Mouse (Mus musculus) liver, embryonic 13.5 days (tissue): ENCODE measurements around the gene Arhgap35. TPM values are rescaled to one million over a fixed set of nuclear protein-coding genes. Genes with fewer than 3 reads are reported as not detected.

Source experiments
- ATAC-seq: fragments of 200-750 bp; cut with Nextera tagmentation; 2 replicates; pipeline ENCODE4 v1.8.0; 2017; ENCODE audit warnings: low read depth, mild to moderate bottlenecking, moderate number of reproducible peaks, moderate library complexity
- DNase-seq: peaks from one replicate; pipeline ENCODE4 v3.0.0; 2022
- H3K27ac ChIP-seq: fragments of 300-500 bp; sonication (generic); 2 replicates; pipeline ENCODE4 v1.5.1; 2015; ENCODE audit warnings: moderate library complexity, mild to moderate bottlenecking, inconsistent platforms
- H3K27me3 ChIP-seq: fragments of 300-500 bp; sonication (generic); 2 replicates; pipeline ENCODE4 v1.6.1; 2015; ENCODE audit warnings: mild to moderate bottlenecking, inconsistent platforms
- H3K36me3 ChIP-seq: fragments of 300-500 bp; sonication (generic); 2 replicates; pipeline ENCODE4 v1.6.1; 2015; ENCODE audit warnings: mild to moderate bottlenecking, inconsistent platforms
- H3K4me1 ChIP-seq: fragments of 300-500 bp; sonication (generic); replicated peaks from 2 replicates; pipeline ENCODE4 v1.6.1; 2015; ENCODE audit warnings: inconsistent platforms
- H3K4me2 ChIP-seq: fragments of 300-500 bp; sonication (generic); 2 replicates; pipeline ENCODE4 v1.6.1; 2015; ENCODE audit warnings: inconsistent platforms, mild to moderate bottlenecking, moderate library complexity
- H3K4me3 ChIP-seq: fragments of 300-500 bp; sonication (generic); replicated peaks from 2 replicates; pipeline ENCODE4 v1.5.1; 2015; ENCODE audit warnings: mild to moderate bottlenecking, inconsistent platforms
- H3K9ac ChIP-seq: fragments of 300-500 bp; sonication (generic); 2 replicates; pipeline ENCODE4 v1.6.1; 2015; ENCODE audit warnings: mild to moderate bottlenecking, inconsistent platforms
- H3K9me3 ChIP-seq: fragments of 300-500 bp; sonication (generic); replicated peaks from 2 replicates; pipeline ENCODE4 v1.6.1; 2016; ENCODE audit warnings: inconsistent platforms
- WGBS: fragments of 180-500 bp; shearing (Covaris S2); methylation state at CpG from one replicate; pipeline ENCODE4 v1.1.7; 2015; ENCODE audit not compliant: insufficient replicate concordance; 5-methylcytosine and 5-hydroxymethylcytosine counted together
- polyA plus RNA-seq: library from polyadenylated mRNA; unstranded; fragments of >200 nt; fragmentation: Nextera tagmentation; extraction: Ambion mirVana; gene quantifications from 2 replicates; pipeline ENCODE4 v1.2.1, GENCODE M21; 2015

Gene Arhgap35
- polyA plus RNA-seq, 1 experiment from 2014 or later: 1.7 TPM

DNA sequence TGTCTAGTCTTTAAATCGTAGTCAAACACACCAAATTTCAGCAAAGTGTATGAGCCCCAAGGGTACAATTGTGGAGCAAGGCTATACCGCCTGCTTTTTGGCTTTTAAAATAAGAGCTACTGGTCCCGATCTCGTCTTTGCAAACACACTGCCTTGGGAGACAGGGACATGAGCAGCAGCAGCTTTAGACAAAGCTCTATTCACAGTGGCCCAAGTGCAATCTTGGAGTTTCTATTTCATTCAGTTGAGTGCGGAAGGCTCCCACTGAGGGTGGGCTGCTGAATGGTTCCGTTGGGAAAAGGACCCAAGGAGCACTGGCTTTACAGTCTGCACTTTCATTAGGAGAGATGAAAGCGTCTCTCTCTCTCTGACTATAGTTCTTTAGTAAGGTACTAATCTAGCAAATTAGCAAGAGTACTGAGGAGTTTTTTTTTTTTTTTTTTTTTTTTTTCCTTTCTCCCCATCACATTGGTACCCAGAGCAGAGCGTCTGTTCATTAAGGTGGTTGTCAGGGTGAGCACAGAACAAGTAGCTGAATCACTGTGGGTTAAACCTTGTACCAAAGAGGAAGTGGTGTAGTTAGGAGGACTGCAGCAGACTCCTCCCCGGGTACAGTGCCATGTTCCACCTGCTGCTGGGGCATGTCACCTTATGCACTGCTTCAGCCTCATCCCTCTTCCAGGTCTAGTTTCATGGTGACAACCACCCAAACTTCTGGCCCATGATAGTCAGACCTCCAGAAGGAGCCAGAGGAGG lies 56.8 kb downstream of the Arhgap35 start:
- no peak overlapping the region for H3K9ac ChIP-seq
- H3K4me1 ChIP-seq: 0 out of 2 replicates have a peak, but pooled peaks cover 3% of the 10 kb centered on the region
- H3K27me3 ChIP-seq: no peaks in the 10 kb centered on the region
- DNase-seq (no peak), ATAC-seq (no peak)
- 67% methylated on average over 9 of the region's 9 CpGs for WGBS
- H3K27ac ChIP-seq: no peak overlapping the region
- H3K9me3 ChIP-seq: no peaks in the 10 kb centered on the region
- no peak overlapping the region for H3K4me3 ChIP-seq
- peaks cover 17% of the 10 kb centered on the region for H3K36me3 ChIP-seq
- no peak overlapping the region for H3K4me2 ChIP-seq

GRCm38 (mm10) chr7:16557251-16557650 lies 57.5 kb downstream of the Arhgap35 start:
- Histone ChIP-seq H3K4me2 (no peak overlapping the region), H3K4me3 (no peak overlapping the region), H3K36me3 (peaks cover 10% of the 10 kb centered on the region), H3K4me1 (0 out of 2 replicates have a peak, but pooled peaks cover 3% of the 10 kb centered on the region), H3K27me3 (no peaks in the 10 kb centered on the region), H3K27ac (no peak overlapping the region), H3K9ac (no peak overlapping the region), H3K9me3 (no peaks in the 10 kb centered on the region)
- DNase-seq: no peak
- no peak for ATAC-seq
- WGBS: 62% methylated on average over 4 of the region's 4 CpGs

DNA sequence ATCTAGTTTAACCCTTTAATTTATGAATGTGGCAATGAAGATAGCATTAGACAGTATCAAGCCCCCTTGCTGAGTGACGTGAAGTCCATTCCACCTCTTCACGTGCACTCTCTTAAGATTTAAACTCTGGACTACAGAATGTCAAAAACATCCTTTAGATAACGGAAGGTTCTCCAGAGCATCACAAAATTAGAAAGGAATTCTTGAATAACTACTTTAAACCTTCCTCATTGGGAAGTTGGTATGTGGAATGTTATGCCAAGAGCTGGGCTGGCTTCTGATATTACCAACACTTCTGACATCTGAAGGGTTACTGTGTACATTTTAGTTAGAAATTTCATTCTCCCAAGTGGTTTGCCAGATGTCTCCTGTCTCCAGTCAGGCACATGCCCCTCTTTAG lies 60.6 kb downstream of the Arhgap35 start:
- no peak overlapping the region for H3K9ac ChIP-seq
- 71% methylated on average over 3 of the region's 3 CpGs for WGBS
- H3K4me2 ChIP-seq: no peak overlapping the region
- ATAC-seq: no peak
- no peak for DNase-seq
- H3K36me3 ChIP-seq: no peaks in the 10 kb centered on the region
- no peak overlapping the region for H3K27ac ChIP-seq
- H3K4me3 ChIP-seq: no peak overlapping the region
- H3K27me3 ChIP-seq: no peaks in the 10 kb centered on the region
- no peaks in the 10 kb centered on the region for H3K9me3 ChIP-seq
- 0 out of 2 replicates have a peak, but pooled peaks cover 3% of the 10 kb centered on the region for H3K4me1 ChIP-seq

- H3K36me3 ChIP-seq: peaks cover 4% of the 10 kb centered on the region; the same call in 1 of the 2 replicates
- 68% methylated on average over 1 of the region's 1 CpGs for WGBS
- H3K27me3 ChIP-seq: no peaks in the 10 kb centered on the region
These were observed 63.2 kb downstream of the Arhgap35 start for GRCm38 (mm10) chr7:16551581-16551980.

GRCm38 (mm10) chr7:16549299-16549698 lies 65.5 kb downstream of the Arhgap35 start:
- H3K36me3 ChIP-seq: peaks cover 13% of the 10 kb centered on the region
- H3K9me3 ChIP-seq: no peaks in the 10 kb centered on the region
- no peak overlapping the region for H3K9ac ChIP-seq
- ATAC-seq: no peak
- 68% methylated on average over 1 of the region's 1 CpGs for WGBS
- no peak overlapping the region for H3K4me2 ChIP-seq
- H3K4me1 ChIP-seq: no peaks in the 10 kb centered on the region
- H3K27ac ChIP-seq: no peak overlapping the region
- H3K4me3 ChIP-seq: no peak overlapping the region
- DNase-seq: no peak
- H3K27me3 ChIP-seq: no peaks in the 10 kb centered on the region

More at GRCm38 (mm10) chr7:16551581-16551980, 63.2 kb downstream of the Arhgap35 start:
- no peak overlapping the region for H3K4me2 ChIP-seq
- 0 out of 2 replicates have a peak, but pooled peaks cover 3% of the 10 kb centered on the region for H3K4me1 ChIP-seq
- no peaks in the 10 kb centered on the region for H3K9me3 ChIP-seq
- no peak overlapping the region for H3K9ac ChIP-seq
- DNase-seq (no peak), ATAC-seq (no peak)
- H3K27ac ChIP-seq: no peak overlapping the region
- no peak overlapping the region for H3K4me3 ChIP-seq

DNA sequence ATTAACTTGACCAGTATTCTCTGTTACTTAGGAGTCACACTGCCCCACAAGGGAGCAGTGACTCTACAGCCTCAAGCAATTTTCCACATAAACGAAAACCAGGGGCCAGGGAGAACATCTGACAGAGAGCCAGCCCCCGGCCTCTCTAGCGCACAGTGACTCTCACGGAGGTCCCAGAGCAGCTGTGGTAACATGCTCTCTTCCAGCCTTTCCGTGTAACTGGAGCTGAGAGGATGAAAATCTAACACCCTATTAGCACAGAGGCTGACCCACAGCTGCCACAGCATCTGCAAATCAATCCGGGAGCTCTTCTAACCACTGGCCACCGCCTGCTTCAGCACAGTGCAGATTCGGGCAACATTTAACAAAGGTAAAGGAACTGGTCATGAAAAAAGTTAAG lies 70.0 kb downstream of the Arhgap35 start:
- no peak overlapping the region for H3K27ac ChIP-seq
- H3K27me3 ChIP-seq: no peaks in the 10 kb centered on the region
- no peaks in the 10 kb centered on the region for H3K9me3 ChIP-seq
- H3K4me2 ChIP-seq: no peak overlapping the region
- peaks cover 22% of the 10 kb centered on the region for H3K36me3 ChIP-seq
- H3K4me1 ChIP-seq: no peaks in the 10 kb centered on the region
- H3K4me3 ChIP-seq: no peak overlapping the region
- no peak for DNase-seq
- no peak for ATAC-seq
- WGBS: 77% methylated on average over 8 of the region's 8 CpGs
- H3K9ac ChIP-seq: no peak overlapping the region

DNA sequence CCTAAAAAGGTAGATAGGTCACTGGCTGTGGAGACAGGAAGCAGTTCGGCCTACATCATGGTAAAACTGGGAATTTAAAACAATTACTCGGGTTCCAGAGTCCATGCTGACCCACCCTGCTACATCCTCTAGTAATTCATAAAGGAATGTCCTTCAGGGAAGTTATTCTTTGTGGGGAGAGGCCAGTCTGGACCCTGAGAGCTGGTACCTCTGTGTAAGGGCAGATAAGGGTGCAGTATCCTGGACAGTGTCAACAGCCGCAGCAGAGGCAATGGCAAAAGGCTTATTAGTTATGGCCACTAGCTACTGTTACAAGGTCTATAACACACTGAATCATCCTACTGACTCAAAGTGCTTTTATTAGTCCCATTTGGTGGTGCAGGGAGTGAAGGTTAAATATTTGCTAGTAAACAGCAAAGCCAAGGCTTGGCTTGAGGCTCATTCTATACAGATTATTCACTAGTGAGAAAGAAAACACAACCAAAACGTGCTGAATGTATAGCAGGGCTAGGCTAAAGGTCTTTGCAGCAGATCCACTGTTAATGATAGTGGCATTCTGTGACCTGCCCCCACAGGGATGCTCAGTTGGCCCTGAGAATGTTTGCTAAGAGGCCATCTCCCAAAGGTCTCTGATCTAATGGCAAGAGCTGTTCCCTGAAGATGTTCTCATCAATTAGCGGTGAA lies 77.4 kb downstream of the Arhgap35 start:
- no peak for DNase-seq

DNA sequence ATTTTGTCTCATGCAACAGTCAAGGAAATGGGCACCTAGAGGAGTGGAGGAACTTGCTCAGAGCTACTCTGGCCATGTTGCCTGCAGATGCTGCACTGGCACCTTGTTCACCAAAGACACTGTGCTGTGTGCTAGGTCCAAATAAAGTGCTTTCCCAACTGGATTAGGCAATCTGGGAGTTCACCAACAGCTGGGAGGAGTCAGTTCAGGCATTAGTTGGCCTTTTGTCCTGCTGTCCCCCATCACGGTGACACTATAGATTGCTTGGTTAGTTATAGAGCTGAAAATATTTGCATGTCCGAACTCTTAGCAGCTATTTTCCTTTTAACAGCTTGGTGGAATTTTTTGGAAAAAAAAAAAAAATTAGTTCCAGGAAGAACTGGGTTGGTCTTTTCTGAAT lies 88.8 kb downstream of the Arhgap35 start:
- H3K4me2 ChIP-seq: no peak overlapping the region
- WGBS: 80% methylated on average over 2 of the region's 2 CpGs
- peak; percentile 58; the same call in 1 of the 2 replicates for ATAC-seq

More for the DNA sequence above, 77.4 kb downstream of the Arhgap35 start:
- ATAC-seq: no peak
- peaks cover 24% of the 10 kb centered on the region; the same call in 1 of the 2 replicates for H3K36me3 ChIP-seq
- no peaks in the 10 kb centered on the region for H3K27me3 ChIP-seq
- H3K4me1 ChIP-seq: no peaks in the 10 kb centered on the region
- no peak overlapping the region for H3K4me3 ChIP-seq
- no peak overlapping the region for H3K9ac ChIP-seq
- WGBS: 67% methylated on average over 5 of the region's 5 CpGs
- no peak overlapping the region for H3K4me2 ChIP-seq
- H3K27ac ChIP-seq: no peak overlapping the region
- H3K9me3 ChIP-seq: no peaks in the 10 kb centered on the region

DNA sequence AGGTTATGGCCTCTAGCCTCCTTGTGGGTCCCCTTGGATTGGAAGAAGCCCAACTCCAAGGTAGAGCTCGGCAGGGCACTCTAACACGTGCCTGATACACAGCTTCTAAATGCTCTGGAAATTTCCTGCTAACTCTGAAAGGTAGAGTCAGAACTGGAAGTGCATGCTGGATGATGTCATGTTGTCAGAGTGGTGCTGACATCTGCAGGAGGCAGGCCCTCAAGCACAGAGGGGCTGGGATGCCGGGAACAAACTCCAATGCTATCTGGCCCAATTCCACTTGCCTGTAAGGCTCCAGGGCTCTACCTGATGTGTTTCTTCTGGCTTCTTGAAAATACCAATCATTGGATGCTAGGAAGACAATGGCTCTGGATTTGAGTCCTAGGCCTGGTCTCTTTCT lies 89.3 kb downstream of the Arhgap35 start:
- no peak for ATAC-seq
- no peak overlapping the region for H3K27ac ChIP-seq
- 71% methylated on average over 3 of the region's 3 CpGs for WGBS

More for the DNA sequence above, 88.8 kb downstream of the Arhgap35 start:
- H3K4me1 ChIP-seq: no peaks in the 10 kb centered on the region
- H3K27me3 ChIP-seq: no peaks in the 10 kb centered on the region
- H3K4me3 ChIP-seq: no peak overlapping the region
- H3K36me3 ChIP-seq: 0 out of 2 replicates have a peak, but pooled peaks cover 7% of the 10 kb centered on the region
- H3K27ac ChIP-seq: no peak overlapping the region
- H3K9ac ChIP-seq: no peak overlapping the region
- H3K9me3 ChIP-seq: no peaks in the 10 kb centered on the region
- DNase-seq: no peak

GRCm38 (mm10) chr7:16524308-16524707 lies 90.5 kb downstream of the Arhgap35 start:
- DNase-seq: no peak
- WGBS: 69% methylated on average over 2 of the region's 2 CpGs

More for the DNA sequence above, 89.3 kb downstream of the Arhgap35 start:
- H3K27me3 ChIP-seq: no peaks in the 10 kb centered on the region
- no peak overlapping the region for H3K4me3 ChIP-seq
- H3K36me3 ChIP-seq: 0 out of 2 replicates have a peak, but pooled peaks cover 7% of the 10 kb centered on the region
- H3K9me3 ChIP-seq: no peaks in the 10 kb centered on the region
- H3K4me2 ChIP-seq: no peak overlapping the region
- no peaks in the 10 kb centered on the region for H3K4me1 ChIP-seq
- H3K9ac ChIP-seq: no peak overlapping the region
- no peak for DNase-seq

DNA sequence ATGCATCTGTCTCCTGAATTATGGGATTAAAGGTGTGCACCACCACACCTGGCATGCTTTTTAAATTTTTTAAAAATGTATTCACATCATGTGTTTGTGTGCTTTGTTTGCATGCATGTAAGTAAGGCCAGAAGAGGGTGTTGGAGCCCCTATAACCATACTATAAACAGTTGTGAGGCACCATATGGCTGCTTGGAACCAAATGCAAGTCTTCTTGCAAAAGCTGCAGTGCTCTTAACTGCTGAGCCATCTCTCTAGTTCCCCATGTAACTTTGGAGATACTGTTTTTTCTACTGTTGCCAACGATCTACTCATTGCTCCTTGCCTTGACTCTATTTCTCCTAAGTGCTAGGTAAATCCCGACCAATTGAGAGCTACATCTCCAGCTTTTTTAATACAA lies 95.5 kb downstream of the Arhgap35 start:
- Histone ChIP-seq H3K4me1 (0 out of 2 replicates have a peak, but pooled peaks cover 2% of the 10 kb centered on the region), H3K4me2 (no peak overlapping the region), H3K4me3 (no peak overlapping the region), H3K9ac (no peak overlapping the region), H3K27ac (no peak overlapping the region), H3K9me3 (no peaks in the 10 kb centered on the region), H3K36me3 (0 out of 2 replicates have a peak, but pooled peaks cover 7% of the 10 kb centered on the region), H3K27me3 (no peaks in the 10 kb centered on the region)
- no peak for DNase-seq
- no peak for ATAC-seq
- WGBS: 75% methylated on average over 2 of the region's 2 CpGs

More at GRCm38 (mm10) chr7:16524308-16524707, 90.5 kb downstream of the Arhgap35 start:
- Histone ChIP-seq H3K4me2 (no peak overlapping the region), H3K9me3 (no peaks in the 10 kb centered on the region), H3K9ac (no peak overlapping the region), H3K4me3 (no peak overlapping the region), H3K4me1 (0 out of 2 replicates have a peak, but pooled peaks cover 2% of the 10 kb centered on the region), H3K27ac (no peak overlapping the region), H3K36me3 (0 out of 2 replicates have a peak, but pooled peaks cover 7% of the 10 kb centered on the region), H3K27me3 (no peaks in the 10 kb centered on the region)
- no peak for ATAC-seq
